Mouse (Mus musculus): Measurements from ENCODE around the gene Clmn.
"Not testable (repeated sequence)": the region's sequence is repeated elsewhere in the genome, so short reads cannot be mapped to it uniquely, and the experiment has no call there.

Gene Clmn

DNA sequence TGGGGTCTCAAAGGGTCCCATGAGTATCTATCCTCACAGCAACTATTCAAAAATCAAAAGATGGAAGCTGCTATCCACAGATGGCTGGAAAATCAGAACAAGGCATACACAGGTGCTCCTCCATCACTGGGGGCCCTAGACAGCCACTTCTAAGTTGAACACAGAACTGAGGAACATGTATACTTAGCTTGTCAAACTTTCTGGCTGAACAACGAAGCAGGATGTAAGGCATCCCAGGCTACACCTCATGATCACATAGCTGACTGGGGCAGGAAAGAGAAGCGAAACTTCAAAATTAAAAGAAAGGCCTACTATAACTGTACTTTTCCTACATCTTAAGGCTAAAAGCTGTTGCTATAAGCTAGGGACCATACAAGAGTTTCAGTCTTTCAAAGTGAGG is 115.9 kb downstream of the Clmn start:
- DNase-seq, result no peak

DNA sequence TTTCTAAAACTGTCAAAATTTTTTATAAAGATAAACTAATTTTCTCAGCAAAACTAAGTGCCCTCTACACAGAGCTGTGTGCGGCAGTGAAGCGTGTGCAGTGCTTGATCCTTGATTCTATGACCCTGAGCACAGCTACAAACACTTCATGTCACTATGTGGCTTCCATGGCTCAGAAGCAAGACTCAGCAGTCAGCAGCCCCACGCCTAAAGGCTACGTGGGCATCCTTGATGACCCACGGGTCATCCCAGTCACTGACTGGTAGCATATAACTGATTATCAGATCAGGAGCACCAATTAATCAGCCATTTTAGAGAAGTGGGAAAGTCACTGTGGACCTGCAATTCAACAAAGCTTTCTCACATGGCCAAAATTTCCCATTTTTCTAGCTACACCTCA is 117.6 kb downstream of the Clmn start:
- DNase-seq, result no peak

DNA sequence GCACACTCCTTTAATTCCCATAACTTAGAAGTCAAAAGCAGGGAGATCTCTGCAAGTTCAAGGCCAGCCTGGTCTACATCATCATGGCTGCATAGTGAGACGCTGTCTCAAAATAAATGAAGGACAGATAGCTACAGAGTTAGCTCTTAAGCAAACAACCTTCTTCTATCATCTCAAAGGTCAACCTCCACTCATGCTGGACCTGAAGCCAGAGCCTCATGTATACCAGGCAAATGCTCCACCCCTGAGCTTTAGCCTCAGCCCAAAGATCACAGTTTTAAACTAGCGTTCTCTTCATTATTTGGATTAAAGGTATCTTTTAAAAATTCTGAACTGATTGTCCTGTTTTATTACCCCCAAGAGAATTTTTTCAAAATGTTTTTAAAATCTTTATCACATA is 118.3 kb downstream of the Clmn start:
- DNase-seq, result peak; percentile 15 to 38

DNA sequence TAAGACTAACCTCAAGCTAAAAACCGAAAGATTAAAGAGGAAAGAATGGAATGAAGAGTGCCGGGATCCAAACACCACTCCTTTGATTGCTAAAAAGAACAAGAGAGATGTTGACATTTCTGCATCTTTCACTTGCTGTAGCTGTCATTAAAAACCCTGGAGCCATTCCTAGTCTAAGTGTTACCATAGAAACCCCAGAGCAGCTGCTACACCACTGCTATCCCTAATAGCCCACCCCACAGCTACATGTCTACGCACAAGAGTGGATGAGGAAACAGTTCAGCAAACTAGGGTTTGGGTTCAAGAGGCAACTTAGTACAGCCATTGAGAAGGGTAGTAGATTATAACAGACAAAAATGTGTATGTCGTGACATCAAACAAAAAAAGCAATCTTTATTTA is 121.2 kb downstream of the Clmn start:
- DNase-seq, result no peak

DNA sequence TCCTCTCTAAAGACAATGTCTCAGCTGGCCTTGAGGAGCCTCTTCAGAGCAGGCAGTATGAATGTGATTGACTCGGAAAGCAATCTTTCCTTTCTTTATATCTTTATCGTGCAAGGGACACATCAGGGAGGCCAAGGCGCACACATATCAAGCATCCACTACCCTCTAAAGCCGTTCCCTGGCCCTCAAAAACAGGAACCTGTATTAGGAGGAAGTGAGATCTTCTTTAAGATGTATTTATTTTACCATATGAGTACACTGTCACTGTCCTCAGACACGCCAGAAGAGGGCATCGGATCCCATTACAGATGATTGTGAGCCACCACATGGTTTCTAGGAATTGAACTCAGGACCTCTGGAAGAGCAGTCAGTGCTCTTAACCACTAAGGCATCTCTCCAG is 122.6 kb downstream of the Clmn start:
- no peak for DNase-seq

DNA sequence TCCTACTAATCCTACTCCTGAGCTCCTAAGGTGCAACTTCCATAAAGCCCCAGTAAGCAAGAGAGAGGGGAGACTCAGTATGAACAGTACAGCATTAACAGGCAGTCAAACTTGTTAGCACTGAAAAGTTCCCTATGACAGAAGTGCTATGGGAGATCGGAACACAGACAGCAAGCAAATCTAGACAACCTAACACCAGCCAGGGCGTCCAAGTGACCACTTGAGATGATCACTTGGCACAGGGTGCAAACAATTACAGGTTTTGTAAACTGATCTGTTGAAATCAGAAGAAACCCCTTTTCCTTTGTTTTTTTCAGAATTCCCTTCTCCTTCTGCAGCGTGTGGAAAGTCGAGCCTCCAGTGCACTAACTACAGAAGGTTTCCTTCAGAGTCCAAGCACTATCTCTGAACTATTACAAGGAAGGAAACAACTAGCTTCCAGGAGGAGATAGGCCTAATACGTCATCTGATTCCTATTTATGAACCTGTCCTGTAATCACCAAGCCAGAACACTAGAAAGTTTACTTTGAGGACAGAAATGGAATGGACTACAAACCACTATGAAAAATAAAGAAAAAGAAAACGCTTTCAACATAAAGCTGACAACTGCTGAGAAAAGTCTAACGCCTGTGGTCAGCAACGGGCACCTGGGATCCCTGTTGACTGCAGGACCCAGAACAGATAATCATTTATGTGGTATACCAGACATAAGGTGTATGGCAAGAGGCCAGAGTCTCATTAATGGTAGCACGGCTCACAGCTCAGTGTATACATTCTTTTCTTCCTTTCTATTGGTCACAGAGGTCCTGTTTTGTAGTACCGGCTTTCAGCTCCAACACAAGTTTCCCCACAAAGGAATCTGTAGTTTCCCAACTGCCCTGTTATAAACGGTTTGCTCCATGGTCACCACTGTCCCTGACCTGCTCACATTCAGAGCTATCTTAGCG is 123.8 kb downstream of the Clmn start:
- DNase-seq, result no peak

DNA sequence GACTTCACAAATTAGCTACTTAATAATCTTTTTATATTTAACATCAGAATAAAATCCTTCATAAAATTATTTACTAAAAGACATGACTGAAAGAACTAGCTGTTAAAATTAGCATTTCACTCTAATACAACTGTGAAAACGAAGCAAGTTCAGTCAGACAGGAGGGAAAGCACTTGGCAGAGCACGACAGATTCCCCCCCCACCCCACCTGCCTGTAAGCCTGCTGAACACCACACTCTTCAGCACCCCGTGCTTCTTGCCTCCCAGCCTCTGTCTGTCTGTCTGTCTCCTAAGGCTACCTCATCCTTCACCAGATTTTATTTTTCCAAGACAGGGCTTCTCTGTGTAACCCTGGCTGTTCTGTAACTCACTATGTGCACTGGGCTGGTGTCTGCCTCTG is 125.9 kb downstream of the Clmn start:
- DNase-seq, result no peak

DNA sequence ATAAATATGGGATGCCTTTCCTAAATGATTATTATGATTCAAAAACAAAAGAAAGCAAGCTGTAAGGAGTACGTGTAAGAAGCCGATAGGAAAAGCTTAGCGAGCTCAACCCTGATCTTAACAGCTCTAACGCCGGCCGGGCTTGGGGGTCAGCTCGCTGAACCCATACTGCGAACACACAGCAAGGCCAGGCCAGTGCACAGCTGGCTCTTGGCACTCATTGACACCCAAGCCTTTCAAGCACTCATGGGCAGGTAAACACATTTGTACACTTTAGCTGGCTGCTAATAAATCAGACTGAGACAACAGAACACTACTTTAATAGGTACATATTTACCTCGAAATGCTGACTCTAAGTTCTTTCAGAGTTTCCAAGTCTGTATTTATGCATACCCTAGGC is 126.4 kb downstream of the Clmn start:
- DNase-seq, result peak in 1 of 2 experiments; percentile 16

DNA sequence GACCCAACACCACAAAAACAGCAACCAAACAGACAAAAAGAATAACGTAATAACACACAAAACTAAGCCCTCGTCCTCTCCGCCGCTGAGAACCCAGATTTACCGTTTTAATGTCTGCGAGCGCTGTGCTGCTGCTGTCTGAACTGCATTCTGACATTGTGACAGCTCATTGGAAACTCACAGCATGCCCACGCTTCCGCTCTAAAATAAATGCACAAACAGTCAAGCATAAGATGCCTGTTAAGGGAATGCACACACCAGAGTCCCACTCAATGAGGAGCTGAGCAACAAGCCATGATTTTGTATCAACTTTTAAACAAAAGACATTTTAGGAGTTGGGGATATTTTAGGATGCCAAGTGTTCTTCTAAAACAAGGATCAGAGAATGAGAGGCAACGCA is 127.2 kb downstream of the Clmn start:
- DNase-seq, result no peak

DNA sequence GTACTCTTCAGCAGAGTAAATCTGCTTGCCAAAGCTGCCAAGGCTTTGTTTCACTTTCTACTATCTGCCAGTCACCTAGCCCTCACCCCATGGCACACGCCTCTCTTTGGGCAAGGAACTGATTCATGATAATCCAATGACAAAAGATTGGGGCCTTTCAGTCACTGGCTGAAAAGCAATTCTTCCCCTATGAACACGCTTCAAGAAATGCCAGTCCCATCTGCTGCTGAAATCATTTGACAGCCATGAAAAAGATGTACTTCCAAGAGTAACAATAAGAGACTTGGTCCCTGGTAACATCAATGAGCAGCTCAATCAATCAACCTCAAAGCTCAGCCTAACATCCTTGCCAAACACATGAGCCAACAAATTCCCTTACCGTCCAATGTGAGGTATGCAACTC is 128.9 kb downstream of the Clmn start:
- no peak for DNase-seq

DNA sequence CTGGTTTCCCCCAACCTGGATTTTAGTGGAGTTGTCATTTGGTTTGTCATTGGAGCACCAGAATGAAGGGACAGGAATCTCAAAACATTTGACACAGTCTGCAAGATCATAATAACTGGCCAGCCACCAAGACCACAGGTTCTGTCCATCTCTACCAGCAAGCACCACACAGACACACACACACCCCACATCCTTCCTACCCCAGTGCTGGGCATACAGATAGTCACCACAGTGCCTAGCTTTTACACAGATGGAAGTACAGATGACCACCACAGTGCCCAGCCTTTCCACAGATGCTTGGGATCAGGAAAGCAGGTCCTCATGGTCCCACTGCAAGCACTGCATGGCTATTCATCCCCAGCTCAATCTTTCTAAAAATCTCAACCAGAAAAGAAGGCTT is 131.7 kb downstream of the Clmn start:
- DNase-seq, result no peak

DNA sequence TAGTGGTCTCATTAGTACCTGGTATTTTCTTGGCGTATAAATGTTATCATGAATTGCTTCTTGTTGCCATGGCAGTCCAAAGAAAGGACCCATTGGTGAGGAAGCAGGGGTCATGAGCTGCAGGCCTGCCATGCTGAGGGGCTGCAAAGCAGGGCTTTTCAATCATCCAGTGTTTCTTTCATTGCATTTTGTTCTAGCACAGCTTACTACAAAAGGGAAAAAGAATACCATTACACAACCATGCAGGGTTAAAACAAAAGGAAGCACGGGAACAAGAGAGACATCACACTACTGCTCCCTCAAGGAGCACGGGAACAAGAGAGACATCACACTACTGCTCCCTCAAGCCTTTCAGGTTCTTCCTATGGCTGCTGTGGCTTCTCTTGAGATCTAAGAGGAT is 133.1 kb downstream of the Clmn start:
- no peak for DNase-seq

DNA sequence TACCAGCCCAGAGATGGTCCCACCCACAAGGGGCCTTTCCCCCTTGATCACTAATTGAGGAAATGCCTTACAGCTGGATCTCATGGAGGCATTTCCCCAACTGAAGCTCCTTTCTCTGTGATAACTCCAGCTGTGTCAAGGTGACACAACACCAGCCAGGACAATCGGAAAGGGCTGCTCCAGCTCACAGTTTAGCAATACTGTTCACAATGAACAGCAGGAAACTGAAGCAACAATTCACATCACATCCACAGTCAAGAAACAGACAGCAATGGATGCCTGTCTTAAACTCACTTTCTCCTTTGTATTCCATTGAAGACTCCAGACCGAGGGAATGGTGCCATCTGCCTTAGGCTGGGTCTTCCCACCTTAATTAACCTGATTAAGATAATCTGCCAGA is 138.4 kb downstream of the Clmn start:
- not testable (repeated sequence) for DNase-seq

DNA sequence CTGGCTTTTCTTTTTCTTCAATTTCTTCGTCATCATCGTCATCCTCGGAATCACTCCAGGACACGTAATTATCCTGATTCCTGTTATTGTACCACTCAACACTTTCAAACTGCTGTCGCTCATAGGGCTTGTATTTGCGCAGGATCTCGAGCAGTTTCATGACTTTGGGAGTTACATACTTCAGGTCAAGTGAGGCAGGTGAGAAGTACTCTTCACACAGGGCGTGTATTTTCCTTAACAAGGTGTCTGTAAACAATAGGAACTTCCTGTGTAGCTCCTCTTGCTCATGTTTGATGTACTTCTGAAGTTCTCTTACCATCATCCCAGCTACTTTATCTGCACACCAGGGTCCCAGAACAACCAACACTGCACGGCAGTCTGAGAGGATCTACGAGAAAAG is 142.8 kb downstream of the Clmn start:
- no peak for DNase-seq

DNA sequence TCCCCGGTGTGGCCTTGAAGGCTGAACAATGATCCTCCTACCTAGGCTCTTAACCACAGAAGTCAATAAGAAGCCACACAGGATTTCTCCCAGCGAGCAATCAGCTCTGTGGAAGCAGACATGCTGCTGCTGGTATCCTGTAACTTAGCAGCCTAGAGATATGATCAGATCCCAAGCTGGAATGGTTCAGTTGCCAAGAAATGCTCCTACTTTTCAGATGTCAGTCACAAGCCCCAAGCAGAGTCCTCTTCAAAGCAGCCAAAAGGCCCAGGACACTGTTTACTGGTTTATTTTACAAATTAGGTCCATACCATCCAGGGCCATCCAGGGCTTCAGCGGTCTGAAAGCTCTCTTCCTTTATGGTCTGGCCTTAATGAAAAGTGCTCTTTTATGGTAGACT is 143.9 kb downstream of the Clmn start:
- DNase-seq, result no peak

DNA sequence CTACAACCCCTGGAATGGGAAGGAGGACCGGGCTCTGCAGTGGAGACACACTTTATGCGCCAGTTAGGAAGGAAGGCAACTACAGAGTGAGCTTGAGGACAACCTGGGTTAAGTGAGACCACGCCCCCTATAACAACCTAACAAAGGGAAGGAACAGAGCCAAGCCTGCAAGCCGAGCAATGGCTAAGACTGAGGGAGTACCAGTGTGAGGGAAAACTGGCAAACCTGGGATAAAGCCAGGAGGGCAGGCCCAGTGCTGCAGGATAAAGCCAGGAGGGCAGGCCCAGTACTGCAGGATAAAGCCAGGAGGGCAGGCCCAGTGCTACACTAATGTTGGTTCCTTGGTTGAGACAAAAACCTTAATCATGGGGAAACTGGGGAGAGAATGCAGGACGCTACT is 145.9 kb downstream of the Clmn start:
- DNase-seq, result no peak

DNA sequence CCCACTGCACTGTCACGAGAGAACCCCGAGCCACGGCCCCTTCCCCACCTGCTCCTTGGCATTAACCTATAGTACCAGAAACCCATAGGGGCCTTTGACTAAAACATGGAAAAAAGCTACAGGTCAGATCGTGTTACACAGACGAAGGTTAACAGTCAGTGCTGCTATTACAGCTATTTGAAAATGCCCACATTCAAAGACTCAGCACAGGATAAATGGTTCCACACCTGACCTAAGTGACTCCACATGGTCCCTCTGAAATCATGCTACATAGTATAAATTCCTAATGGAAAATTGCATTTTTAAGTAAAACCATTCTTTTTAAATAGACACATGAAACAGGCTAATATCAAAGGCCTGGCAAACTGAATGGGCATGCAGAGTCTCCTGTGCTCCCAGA is 148.5 kb downstream of the Clmn start:
- no peak for DNase-seq

DNA sequence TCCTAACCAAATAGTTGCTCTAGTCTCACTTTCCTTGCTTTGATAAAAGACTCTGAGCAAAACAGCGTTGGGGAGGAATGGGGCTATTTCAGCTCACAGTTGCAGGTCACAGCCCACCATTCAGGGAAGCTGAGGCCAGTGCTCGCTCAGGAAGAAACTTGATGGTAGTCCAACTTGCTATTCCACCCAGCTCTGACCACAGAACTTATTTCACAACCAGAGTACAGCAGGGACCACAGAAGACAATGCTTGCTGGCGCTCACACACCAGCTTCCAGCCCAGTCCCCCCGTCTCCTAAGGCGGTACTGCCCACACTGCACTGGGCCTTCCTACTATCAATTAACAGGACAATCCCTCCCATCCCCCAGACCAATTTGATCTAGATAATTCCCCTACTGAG is 149.4 kb downstream of the Clmn start:
- no peak for DNase-seq
